Mouse (Mus musculus): ENCODE data around the gene Tcf15.

- TF ChIP-seq POLR2A (IDR thresholded peaks at IDR 0.05; ENCODE audit: insufficient read depth, low read depth, low read length) = no peak
- TF ChIP-seq CTCF (IDR thresholded peaks at IDR 0.05) = no peak
Observed at GRCm38 (mm10) chr2:152176659-152177058, 33.3 kb downstream of the Tcf15 start.

All from heart, adult 2 months (tissue).